Mouse (Mus musculus): Measurements from ENCODE around the gene Vps33a. TPM values are rescaled to one million over a fixed set of nuclear protein-coding genes. Genes with fewer than 3 reads are reported as not detected.

The Vps33a gene
- 28.1 and 31.4 TPM in 2 replicates for total RNA-seq (2014; fragmentation: Nextera tagmentation)
- 36.3 and 37.9 TPM in 2 replicates for total RNA-seq (2017)
- polyA plus RNA-seq (2012): 9.4 and 11.5 TPM in 2 replicates

DNA sequence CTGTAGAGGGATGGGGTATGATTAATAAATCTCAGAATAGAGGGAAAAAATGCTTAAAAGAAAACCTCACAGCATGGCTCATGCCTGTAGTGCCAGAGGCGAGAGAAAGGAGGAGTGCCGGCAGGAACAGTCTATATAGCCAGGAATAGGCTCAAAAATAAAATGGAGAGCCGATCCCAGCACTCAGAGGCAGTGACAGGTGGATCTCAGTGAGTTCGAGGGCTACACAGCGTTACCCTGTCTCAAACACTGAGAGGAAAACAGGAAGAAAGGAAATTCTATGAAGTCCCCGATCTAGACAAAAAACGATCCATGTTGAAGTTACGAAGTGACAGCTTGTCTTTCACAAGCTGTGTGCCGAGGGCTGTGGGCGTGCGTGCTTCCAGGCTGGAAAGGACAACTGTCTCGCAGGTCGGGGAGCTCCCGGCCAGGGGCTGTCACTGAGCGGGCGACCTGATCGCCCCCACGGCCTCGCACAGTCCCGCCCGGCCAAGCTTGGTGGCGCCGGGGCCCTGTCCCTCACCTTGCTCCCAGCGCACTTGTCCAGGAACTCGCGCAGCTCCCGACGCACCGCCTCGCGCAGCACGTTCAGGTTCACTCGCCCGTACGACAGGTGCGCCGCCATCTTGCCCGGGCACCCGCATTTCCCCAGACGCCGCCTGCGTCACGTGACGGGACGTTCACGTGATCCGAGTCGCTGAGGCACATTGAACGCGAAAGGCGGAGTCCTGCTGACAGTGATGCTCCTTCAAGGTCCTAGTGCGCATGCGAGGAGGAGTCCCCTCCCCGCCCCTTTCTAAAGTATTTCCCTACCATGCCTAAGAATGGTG lies at the start of gene Vps33a:
Gene Vps33a (minus strand): TSS at position 682 of the 830 bp plus-strand sequence.
- ATAC-seq (ENCODE audit: extremely low read depth, insufficient number of reproducible peaks, low FRiP score, poor library complexity, severe bottlenecking) (peak; percentile 96), DNase-seq (ENCODE audit: low spot score) (peak; percentile 97)
- Histone ChIP-seq H3K9me3 (replicated peaks) (no peaks in the 10 kb centered on the region), H3K4me3 (ENCODE audit: low read depth, low read length) (peak within 1 kb of the TSS; percentile 78), H3K36me3 (replicated peaks) (peaks cover 54% of the 10 kb centered on the region), H3K4me1 (ENCODE audit: insufficient read depth, low read depth, low read length) (peaks cover 22% of the 10 kb centered on the region), H3K27me3 (ENCODE audit: insufficient read depth, low read length) (no peaks in the 10 kb centered on the region)
- TF ChIP-seq POLR2AphosphoS5 (IDR thresholded peaks at IDR 0.05; ENCODE audit: insufficient replicate concordance, low read depth, low read length): no peak
- no peak for TF ChIP-seq TAL1 (conservative IDR thresholded peaks at IDR 0.05; ENCODE audit: low read depth, low read length)

GRCm38 (mm10) chr5:123622421-123622820 lies 49.6 kb upstream of the Vps33a start:
- H3K4me3 ChIP-seq (ENCODE audit: low read depth, low read length): no peak overlapping the region
- ATAC-seq (ENCODE audit: extremely low read depth, insufficient number of reproducible peaks, low FRiP score, poor library complexity, severe bottlenecking) (no peak), DNase-seq (ENCODE audit: low spot score) (no peak)
- H3K4me1 ChIP-seq (ENCODE audit: insufficient read depth, low read depth, low read length): no peaks in the 10 kb centered on the region
- no peaks in the 10 kb centered on the region for H3K9me3 ChIP-seq (replicated peaks)
- no peaks in the 10 kb centered on the region for H3K27me3 ChIP-seq (ENCODE audit: insufficient read depth, low read length)
- H3K36me3 ChIP-seq (replicated peaks): peaks cover 54% of the 10 kb centered on the region
- no peak for TF ChIP-seq POLR2AphosphoS5 (IDR thresholded peaks at IDR 0.05; ENCODE audit: insufficient replicate concordance, low read depth, low read length)
- TF ChIP-seq TAL1 (conservative IDR thresholded peaks at IDR 0.05; ENCODE audit: low read depth, low read length): no peak
- TF ChIP-seq GATA2 (IDR thresholded peaks at IDR 0.05; ENCODE audit: borderline replicate concordance, low read depth, low read length): no peak
- no peak for TF ChIP-seq CTCF (IDR thresholded peaks at IDR 0.05; ENCODE audit: low read depth, low read length)
- no peak for TF ChIP-seq GATA1 (IDR thresholded peaks at IDR 0.05; ENCODE audit: borderline replicate concordance, low read length)

GRCm38 (mm10) chr5:123618558-123618957 lies 45.7 kb upstream of the Vps33a start:
- Histone ChIP-seq H3K4me1 (ENCODE audit: insufficient read depth, low read depth, low read length) (no peaks in the 10 kb centered on the region), H3K4me3 (ENCODE audit: low read depth, low read length) (no peak overlapping the region), H3K36me3 (replicated peaks) (peaks cover 68% of the 10 kb centered on the region), H3K27me3 (ENCODE audit: insufficient read depth, low read length) (no peaks in the 10 kb centered on the region), H3K9me3 (replicated peaks) (no peaks in the 10 kb centered on the region)
- DNase-seq (ENCODE audit: low spot score) (no peak), ATAC-seq (ENCODE audit: extremely low read depth, insufficient number of reproducible peaks, low FRiP score, poor library complexity, severe bottlenecking) (no peak)
- TF ChIP-seq CTCF (IDR thresholded peaks at IDR 0.05; ENCODE audit: low read depth, low read length) (peak; percentile 27; the same call in 1 of the 2 replicates), POLR2AphosphoS5 (IDR thresholded peaks at IDR 0.05; ENCODE audit: insufficient replicate concordance, low read depth, low read length) (no peak), GATA2 (IDR thresholded peaks at IDR 0.05; ENCODE audit: borderline replicate concordance, low read depth, low read length) (no peak), GATA1 (IDR thresholded peaks at IDR 0.05; ENCODE audit: borderline replicate concordance, low read length) (no peak), TAL1 (conservative IDR thresholded peaks at IDR 0.05; ENCODE audit: low read depth, low read length) (no peak)

- no peak for TF ChIP-seq GATA2 (IDR thresholded peaks at IDR 0.05; ENCODE audit: borderline replicate concordance, low read depth, low read length)
- no peak for TF ChIP-seq TAL1 (conservative IDR thresholded peaks at IDR 0.05; ENCODE audit: low read depth, low read length)
- no peak for TF ChIP-seq GATA1 (IDR thresholded peaks at IDR 0.05; ENCODE audit: borderline replicate concordance, low read length)
- TF ChIP-seq POLR2AphosphoS5 (IDR thresholded peaks at IDR 0.05; ENCODE audit: insufficient replicate concordance, low read depth, low read length): no peak
- TF ChIP-seq CTCF (IDR thresholded peaks at IDR 0.05; ENCODE audit: low read depth, low read length): no peak
- ATAC-seq (ENCODE audit: extremely low read depth, insufficient number of reproducible peaks, low FRiP score, poor library complexity, severe bottlenecking): no peak
- no peaks in the 10 kb centered on the region for H3K4me1 ChIP-seq (ENCODE audit: insufficient read depth, low read depth, low read length)
- no peaks in the 10 kb centered on the region for H3K9me3 ChIP-seq (replicated peaks)
- no peak overlapping the region for H3K4me3 ChIP-seq (ENCODE audit: low read depth, low read length)
- no peaks in the 10 kb centered on the region for H3K27me3 ChIP-seq (ENCODE audit: insufficient read depth, low read length)
- peaks cover 84% of the 10 kb centered on the region for H3K36me3 ChIP-seq (replicated peaks)
- no peak for DNase-seq (ENCODE audit: low spot score)
These were observed 41.4 kb upstream of the Vps33a start for GRCm38 (mm10) chr5:123614246-123614645.

GRCm38 (mm10) chr5:123609843-123610242 lies 37.0 kb upstream of the Vps33a start:
- DNase-seq (ENCODE audit: low spot score) (peak; percentile 60), ATAC-seq (ENCODE audit: extremely low read depth, insufficient number of reproducible peaks, low FRiP score, poor library complexity, severe bottlenecking) (no peak)
- H3K36me3 ChIP-seq (replicated peaks): peaks cover 92% of the 10 kb centered on the region
- peak; percentile 92 for TF ChIP-seq CTCF (IDR thresholded peaks at IDR 0.05; ENCODE audit: low read depth, low read length)
- no peak for TF ChIP-seq GATA2 (IDR thresholded peaks at IDR 0.05; ENCODE audit: borderline replicate concordance, low read depth, low read length)
- no peaks in the 10 kb centered on the region for H3K27me3 ChIP-seq (ENCODE audit: insufficient read depth, low read length)
- no peak overlapping the region for H3K4me3 ChIP-seq (ENCODE audit: low read depth, low read length)
- H3K9me3 ChIP-seq (replicated peaks): no peaks in the 10 kb centered on the region
- no peaks in the 10 kb centered on the region for H3K4me1 ChIP-seq (ENCODE audit: insufficient read depth, low read depth, low read length)

DNA sequence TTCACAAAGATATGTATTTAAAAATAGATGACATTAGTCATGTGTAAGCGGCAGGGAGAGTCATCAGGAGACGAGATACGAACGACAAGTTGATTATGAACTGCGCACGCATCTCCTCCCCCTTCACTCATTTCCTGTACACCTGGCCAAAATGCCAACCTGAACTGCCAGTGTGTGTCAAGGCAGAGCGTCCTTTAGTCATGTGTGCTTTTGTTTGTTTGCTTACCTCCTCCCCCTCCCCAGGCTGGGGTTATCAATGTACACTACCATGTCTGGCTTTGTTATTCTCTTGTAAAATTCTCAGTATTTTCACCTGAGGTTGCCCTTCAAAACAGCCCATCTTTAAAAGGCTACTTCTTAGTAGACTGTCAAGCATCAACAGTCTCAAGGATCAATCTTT lies 36.6 kb upstream of the Vps33a start:
- H3K27me3 ChIP-seq (ENCODE audit: insufficient read depth, low read length): no peaks in the 10 kb centered on the region
- ATAC-seq (ENCODE audit: extremely low read depth, insufficient number of reproducible peaks, low FRiP score, poor library complexity, severe bottlenecking) (no peak), DNase-seq (ENCODE audit: low spot score) (no peak)
- H3K36me3 ChIP-seq (replicated peaks): peaks cover 90% of the 10 kb centered on the region
- no peak for TF ChIP-seq POLR2AphosphoS5 (IDR thresholded peaks at IDR 0.05; ENCODE audit: insufficient replicate concordance, low read depth, low read length)
- TF ChIP-seq GATA2 (IDR thresholded peaks at IDR 0.05; ENCODE audit: borderline replicate concordance, low read depth, low read length): no peak
- no peak for TF ChIP-seq TAL1 (conservative IDR thresholded peaks at IDR 0.05; ENCODE audit: low read depth, low read length)
- H3K9me3 ChIP-seq (replicated peaks): no peaks in the 10 kb centered on the region
- H3K4me1 ChIP-seq (ENCODE audit: insufficient read depth, low read depth, low read length): no peaks in the 10 kb centered on the region
- H3K4me3 ChIP-seq (ENCODE audit: low read depth, low read length): no peak overlapping the region
